Mouse (Mus musculus) testis, adult 2 months (tissue): ENCODE measurements around the gene Pigv.

ENCODE experiments used
- CTCF ChIP-seq: fragments of 200-500 bp; IDR thresholded peaks from 2 replicates; pipeline ENCODE4 v1.5.1; 2012; ENCODE audit warnings: low read depth, mild to moderate bottlenecking, inconsistent platforms, low read length, moderate library complexity; ENCODE audit not compliant: control insufficient read depth, insufficient read depth, insufficient replicate concordance
- POLR2A ChIP-seq: fragments of 200-500 bp; IDR thresholded peaks from 2 replicates; pipeline ENCODE4 v1.6.1; 2012; ENCODE audit warnings: low read depth, mild to moderate bottlenecking, inconsistent platforms, low read length, moderate library complexity; ENCODE audit not compliant: control insufficient read depth

- TF ChIP-seq CTCF (no peak), POLR2A (no peak)
These were observed 3.2 kb upstream of the Pigv start for GRCm38 (mm10) chr4:133675594-133676016.
